Mouse (Mus musculus) MEL (cell line): ENCODE results near the gene Morc3. TPM values are rescaled to one million over a fixed set of nuclear protein-coding genes. Genes with fewer than 3 reads are reported as not detected.
A peak's percentile ranks its signal among the peaks of the same experiment; 100 is the strongest.

ENCODE experiments used
- DNase-seq: peaks from one replicate; pipeline ENCODE4 v3.0.0; 2011; ENCODE audit warnings: low read depth, low spot score
- H3K27ac ChIP-seq: 2 replicates; pipeline ENCODE4 v1.5.1; 2012; ENCODE audit warnings: low read depth, mild to moderate bottlenecking, control low read depth, low read length, moderate library complexity; ENCODE audit not compliant: control insufficient read depth
- H3K27me3 ChIP-seq, 2 experiments: fragments of 150-350 bp in 1 of 2; sonication (generic) in 1 of 2; 2 replicates each; pipeline ENCODE4 v1.6.1; 2012; ENCODE audit warnings: low read length in 2 of 2, mild to moderate bottlenecking in 2 of 2, improper control_type of control experiment in 1 of 2, moderate library complexity in 1 of 2; ENCODE audit not compliant: insufficient read depth in 2 of 2, control insufficient read depth in 1 of 2
- H3K36me3 ChIP-seq, 2 experiments: 2 replicates each; pipeline ENCODE4 v1.6.1; 2012 to 2014; ENCODE audit warnings: low read length in 2 of 2, improper control_type of control experiment in 1 of 2, inconsistent platforms in 1 of 2, mild to moderate bottlenecking in 1 of 2; ENCODE audit not compliant: insufficient read depth in 2 of 2, control insufficient read depth in 1 of 2
- H3K4me1 ChIP-seq, 2 experiments: fragments of 150-350 bp in 1 of 2; sonication (generic) in 1 of 2; 2 replicates each; pipeline ENCODE4 v1.6.1; 2012; ENCODE audit warnings: low read length in 2 of 2, improper control_type of control experiment in 1 of 2, mild to moderate bottlenecking in 1 of 2; ENCODE audit not compliant: insufficient read depth in 2 of 2, control insufficient read depth in 1 of 2
- H3K4me3 ChIP-seq, 2 experiments: fragments of 150-350 bp in 1 of 2; sonication (generic) in 1 of 2; 2 replicates each; pipeline ENCODE4 v1.5.1; 2012; ENCODE audit warnings: low read depth in 2 of 2, low read length in 2 of 2, mild to moderate bottlenecking in 2 of 2, moderate library complexity in 2 of 2, control low read depth in 1 of 2, improper control_type of control experiment in 1 of 2; ENCODE audit not compliant: control insufficient read depth in 1 of 2, insufficient read depth in 1 of 2
- H3K79me2 ChIP-seq: 2 replicates; pipeline ENCODE4 v1.6.1; 2012; ENCODE audit warnings: mild to moderate bottlenecking, low read length, moderate library complexity; ENCODE audit not compliant: control insufficient read depth, poor library complexity, insufficient read depth
- H3K9ac ChIP-seq: 2 replicates; pipeline ENCODE4 v1.6.1; 2012; ENCODE audit warnings: low read depth, mild to moderate bottlenecking, control low read depth, low read length, moderate library complexity; ENCODE audit not compliant: control insufficient read depth, poor library complexity, severe bottlenecking
- H3K9me3 ChIP-seq: fragments of 150-350 bp; sonication (generic); replicated peaks from 2 replicates; pipeline ENCODE4 v1.6.1; 2012; ENCODE audit warnings: mild to moderate bottlenecking, low read length, improper control_type of control experiment, moderate library complexity; ENCODE audit not compliant: insufficient read depth
- BHLHE40 ChIP-seq: IDR thresholded peaks from 2 replicates; pipeline ENCODE4 v1.6.1; 2012; ENCODE audit warnings: low read depth, mild to moderate bottlenecking, inconsistent platforms, low read length, improper control_type of control experiment, borderline replicate concordance
- ELF1 ChIP-seq: IDR thresholded peaks from 2 replicates; pipeline ENCODE4 v1.6.1; 2014; ENCODE audit warnings: low read depth, mild to moderate bottlenecking, inconsistent platforms, low read length, improper control_type of control experiment, moderate library complexity
- ETS1 ChIP-seq: IDR thresholded peaks from 2 replicates; pipeline ENCODE4 v1.6.1; 2012; ENCODE audit warnings: low read depth, mild to moderate bottlenecking, inconsistent platforms, low read length, improper control_type of control experiment, moderate library complexity
- GABPA ChIP-seq: IDR thresholded peaks from 2 replicates; pipeline ENCODE4 v1.6.1; 2012; ENCODE audit warnings: low read depth, mild to moderate bottlenecking, inconsistent platforms, low read length, improper control_type of control experiment, moderate library complexity
- HCFC1 ChIP-seq: IDR thresholded peaks from 2 replicates; pipeline ENCODE4 v1.6.1; 2012; ENCODE audit warnings: low read depth, mild to moderate bottlenecking, inconsistent platforms, low read length, improper control_type of control experiment, moderate library complexity
- KAT2A ChIP-seq: conservative IDR thresholded peaks from 2 replicates; pipeline ENCODE4 v1.6.1; 2012; ENCODE audit warnings: low read depth, low read length, improper control_type of control experiment, inconsistent platforms
- MAZ ChIP-seq: IDR thresholded peaks from 2 replicates; pipeline ENCODE4 v1.6.1; 2012; ENCODE audit warnings: low read depth, mild to moderate bottlenecking, inconsistent platforms, low read length, improper control_type of control experiment
- MEF2A ChIP-seq: IDR thresholded peaks from 2 replicates; pipeline ENCODE4 v1.6.1; 2014; ENCODE audit warnings: low read depth, mild to moderate bottlenecking, inconsistent platforms, low read length, improper control_type of control experiment; ENCODE audit not compliant: poor library complexity, insufficient replicate concordance, severe bottlenecking; ENCODE audit errors: extremely low read depth
- POLR2AphosphoS2 ChIP-seq: IDR thresholded peaks from 2 replicates; pipeline ENCODE4 v1.6.1; 2011; ENCODE audit warnings: low read length, improper control_type of control experiment
- RAD21 ChIP-seq: IDR thresholded peaks from 2 replicates; pipeline ENCODE4 v1.6.1; 2011; ENCODE audit warnings: mild to moderate bottlenecking, low read depth, low read length, improper control_type of control experiment
- RCOR1 ChIP-seq: IDR thresholded peaks from 2 replicates; pipeline ENCODE4 v1.6.1; 2012; ENCODE audit warnings: low read depth, mild to moderate bottlenecking, inconsistent platforms, low read length, improper control_type of control experiment
- SIN3A ChIP-seq: IDR thresholded peaks from 2 replicates; pipeline ENCODE4 v1.6.1; 2012; ENCODE audit warnings: low read length, improper control_type of control experiment, inconsistent platforms
- UBTF ChIP-seq: IDR thresholded peaks from 2 replicates; pipeline ENCODE4 v1.6.1; 2012; ENCODE audit warnings: low read depth, mild to moderate bottlenecking, inconsistent platforms, low read length, improper control_type of control experiment, moderate library complexity, borderline replicate concordance; ENCODE audit not compliant: insufficient read depth
- USF1 ChIP-seq: IDR thresholded peaks from 2 replicates; pipeline ENCODE4 v1.6.1; 2014; ENCODE audit warnings: low read depth, mild to moderate bottlenecking, inconsistent platforms, low read length, improper control_type of control experiment, moderate library complexity
- ZKSCAN1 ChIP-seq: IDR thresholded peaks from 2 replicates; pipeline ENCODE4 v1.6.1; 2012; ENCODE audit warnings: low read depth, mild to moderate bottlenecking, inconsistent platforms, low read length, improper control_type of control experiment, moderate library complexity
- ZNF384 ChIP-seq: IDR thresholded peaks from 2 replicates; pipeline ENCODE4 v1.6.1; 2012; ENCODE audit warnings: low read depth, mild to moderate bottlenecking, inconsistent platforms, low read length, improper control_type of control experiment
- polyA plus RNA-seq, 2 experiments: library from polyadenylated mRNA; stranded (reverse) in 1 of 2; unstranded in 1 of 2; fragments of >175 nt in 1 of 2; fragments of >200 nt in 1 of 2; gene quantifications; 2 replicates each; pipeline versions ENCODE4 v1.2.1 to v1.2.4; 2012; ENCODE audit warnings: low replicate concordance in 2 of 2, low read depth in 1 of 2; ENCODE audit not compliant: insufficient read length in 2 of 2, insufficient read depth in 1 of 2, missing spikeins in 1 of 2
- total RNA-seq: library from RNA; depleted of rRNA; stranded (reverse); fragments of 300-350 nt; gene quantifications from 2 replicates; pipeline ENCODE4 v1.2.3, GENCODE M21; 2012

Morc3 gene
- total and polyA plus RNA-seq, 3 experiments, result 23.3 to 276 (median 39.1) TPM

GRCm38 (mm10) chr16:93888481-93888880 lies 56.6 kb downstream of the Morc3 start:
- Histone ChIP-seq H3K9me3 (no peaks in the 10 kb centered on the region), H3K4me1 (peaks cover 4 to 27% of the 10 kb centered on the region in 2 experiments; a peak in 3 of 4 replicates), H3K27ac (no peak overlapping the region), H3K4me3 (no peak overlapping the region), H3K79me2 (peaks cover 12% of the 10 kb centered on the region), H3K27me3 (no peaks in the 10 kb centered on the region), H3K36me3 (peaks cover 4 to 26% of the 10 kb centered on the region in 2 experiments), H3K9ac (no peak overlapping the region)
- no peak for DNase-seq
- TF ChIP-seq POLR2AphosphoS2 (no peak), MAZ (no peak), HCFC1 (no peak)

GRCm38 (mm10) chr16:93890948-93891604 lies 59.2 kb downstream of the Morc3 start:
- Histone ChIP-seq H3K9me3 (no peaks in the 10 kb centered on the region), H3K27ac (peak overlapping the region; percentile 53), H3K9ac (no peak overlapping the region), H3K4me3 (no peak overlapping the region), H3K4me1 (peaks cover 6 to 23% of the 10 kb centered on the region in 2 experiments), H3K27me3 (no peaks in the 10 kb centered on the region), H3K36me3 (peaks cover 4 to 15% of the 10 kb centered on the region in 2 experiments), H3K79me2 (no peaks in the 10 kb centered on the region)
- no peak for TF ChIP-seq ZNF384
- TF ChIP-seq ETS1, result peak; percentile 52; the same call in 1 of the 2 replicates
- TF ChIP-seq SIN3A, result peak; percentile 33; the same call in 1 of the 2 replicates
- DNase-seq, result peak; percentile 83

- H3K36me3 ChIP-seq, result peaks cover 4 to 15% of the 10 kb centered on the region in 2 experiments
- peaks cover 9 to 26% of the 10 kb centered on the region in 2 experiments for H3K4me1 ChIP-seq
- no peak overlapping the region for H3K9ac ChIP-seq
- no peak for DNase-seq
- TF ChIP-seq POLR2AphosphoS2 (no peak), HCFC1 (no peak), ZKSCAN1 (no peak), MEF2A (no peak), KAT2A (no peak), UBTF (no peak), RAD21 (no peak), ELF1 (no peak), GABPA (no peak), BHLHE40 (no peak), RCOR1 (no peak), USF1 (no peak)
- no peaks in the 10 kb centered on the region for H3K9me3 ChIP-seq
- H3K27me3 ChIP-seq, result no peaks in the 10 kb centered on the region
- no peak overlapping the region for H3K4me3 ChIP-seq
- H3K27ac ChIP-seq, result no peak overlapping the region
- H3K79me2 ChIP-seq, result no peaks in the 10 kb centered on the region
Measured at GRCm38 (mm10) chr16:93893285-93893684, 61.4 kb downstream of the Morc3 start.
